Mouse (Mus musculus) lung, embryonic 14.5 days (tissue): ENCODE results near the gene Pycr2. TPM values are rescaled to one million over a fixed set of nuclear protein-coding genes. Genes with fewer than 3 reads are reported as not detected.

Experiments used
- ATAC-seq: fragments of 200-750 bp; cut with Nextera tagmentation; 2 replicates; pipeline ENCODE4 v1.8.0; 2017; ENCODE audit warnings: mild to moderate bottlenecking, moderate TSS enrichment, moderate library complexity; ENCODE audit not compliant: insufficient read depth
- DNase-seq: peaks from one replicate; pipeline ENCODE4 v3.0.0-alpha.2; 2015
- H3K27ac ChIP-seq: fragments of 300-500 bp; sonication (generic); 2 replicates; pipeline ENCODE4 v1.5.1; 2014; ENCODE audit warnings: low read depth, mild to moderate bottlenecking, moderate library complexity
- H3K27me3 ChIP-seq: fragments of 300-500 bp; sonication (generic); 2 replicates; pipeline ENCODE4 v1.6.1; 2014; ENCODE audit warnings: low read length, control low read depth; ENCODE audit not compliant: insufficient read depth
- H3K36me3 ChIP-seq: fragments of 300-500 bp; sonication (generic); 2 replicates; pipeline ENCODE4 v1.6.1; 2014; ENCODE audit warnings: control low read depth; ENCODE audit not compliant: insufficient read depth
- H3K4me1 ChIP-seq: fragments of 300-500 bp; sonication (generic); 2 replicates; pipeline ENCODE4 v1.6.1; 2014; ENCODE audit warnings: antibody characterized with exemption, control low read depth; ENCODE audit not compliant: insufficient read depth
- H3K4me2 ChIP-seq: fragments of 300-500 bp; sonication (generic); 2 replicates; pipeline ENCODE4 v1.6.1; 2014; ENCODE audit warnings: mild to moderate bottlenecking
- H3K4me3 ChIP-seq: fragments of 300-500 bp; sonication (generic); 2 replicates; pipeline ENCODE4 v1.5.1; 2014; ENCODE audit warnings: low read depth, low read length
- H3K9ac ChIP-seq: fragments of 300-500 bp; sonication (generic); 2 replicates; pipeline ENCODE4 v1.6.1; 2014
- H3K9me3 ChIP-seq: fragments of 300-500 bp; sonication (generic); 2 replicates; pipeline ENCODE4 v1.6.1; 2016; ENCODE audit warnings: low read depth, low read length, control low read depth
- CTCF ChIP-seq: IDR thresholded peaks from 2 replicates; pipeline ENCODE4 v1.5.1; 2016; ENCODE audit warnings: antibody characterized with exemption, low read depth
- WGBS: fragments of 180-500 bp; shearing (Covaris S2); extraction: QIAGEN DNeasy Blood & Tissue Kit; methylation state at CpG from one replicate; pipeline ENCODE4 v1.1.7; 2014; 5-methylcytosine and 5-hydroxymethylcytosine counted together
- polyA plus RNA-seq: library from polyadenylated mRNA; unstranded; fragments of >200 nt; fragmentation: Nextera tagmentation; extraction: Ambion mirVana; gene quantifications from 2 replicates; pipeline ENCODE4 v1.2.1, GENCODE M21; 2014

Gene Pycr2
- polyA plus RNA-seq, 1 experiment from 2014 or later, result 92.5 TPM

- H3K36me3 ChIP-seq, result no peaks in the 10 kb centered on the region
- TF ChIP-seq CTCF, result no peak
Observed at GRCm38 (mm10) chr1:180874615-180875014, 29.5 kb upstream of the Pycr2 start.

GRCm38 (mm10) chr1:180875126-180875525, 29.0 kb upstream of the Pycr2 start:
- Histone ChIP-seq H3K4me3 (no peak overlapping the region), H3K27me3 (no peaks in the 10 kb centered on the region), H3K27ac (no peak overlapping the region), H3K9me3 (no peaks in the 10 kb centered on the region), H3K9ac (no peak overlapping the region), H3K4me2 (no peak overlapping the region), H3K4me1 (no peaks in the 10 kb centered on the region), H3K36me3 (no peaks in the 10 kb centered on the region)
- TF ChIP-seq CTCF, result no peak
- 87% methylated on average over 9 of the region's 9 CpGs for WGBS
- no peak for DNase-seq
- no peak for ATAC-seq

More at GRCm38 (mm10) chr1:180874615-180875014, 29.5 kb upstream of the Pycr2 start:
- Histone ChIP-seq H3K4me1 (no peaks in the 10 kb centered on the region), H3K4me3 (no peak overlapping the region), H3K27ac (no peak overlapping the region), H3K9ac (no peak overlapping the region), H3K27me3 (no peaks in the 10 kb centered on the region), H3K9me3 (no peaks in the 10 kb centered on the region), H3K4me2 (no peak overlapping the region)
- ATAC-seq, result no peak
- 84% methylated on average over 2 of the region's 2 CpGs for WGBS
- no peak for DNase-seq

- Histone ChIP-seq H3K4me1 (no peaks in the 10 kb centered on the region), H3K9ac (no peak overlapping the region), H3K4me2 (no peak overlapping the region), H3K27ac (no peak overlapping the region), H3K9me3 (no peaks in the 10 kb centered on the region), H3K27me3 (no peaks in the 10 kb centered on the region), H3K36me3 (no peaks in the 10 kb centered on the region), H3K4me3 (no peak overlapping the region)
- TF ChIP-seq CTCF, result peak; percentile 26; the same call in 1 of the 2 replicates
- no peak for DNase-seq
- 81% methylated on average over 4 of the region's 4 CpGs for WGBS
- no peak for ATAC-seq
Observed at GRCm38 (mm10) chr1:180877466-180877865, 26.6 kb upstream of the Pycr2 start.

- 44% methylated on average over 3 of the region's 3 CpGs for WGBS
- H3K4me2 ChIP-seq, result no peak overlapping the region
- H3K27ac ChIP-seq, result no peak overlapping the region
- ATAC-seq, result no peak
- no peaks in the 10 kb centered on the region for H3K36me3 ChIP-seq
- no peaks in the 10 kb centered on the region for H3K9me3 ChIP-seq
- no peaks in the 10 kb centered on the region for H3K27me3 ChIP-seq
- no peak for DNase-seq
- H3K9ac ChIP-seq, result no peak overlapping the region
- H3K4me3 ChIP-seq, result no peak overlapping the region
- H3K4me1 ChIP-seq, result no peaks in the 10 kb centered on the region
- no peak for TF ChIP-seq CTCF
Observed at GRCm38 (mm10) chr1:180881768-180882167, 22.3 kb upstream of the Pycr2 start.

- 12% methylated on average over 7 of the region's 7 CpGs for WGBS
- no peak for TF ChIP-seq CTCF
- no peak for ATAC-seq
Observed at GRCm38 (mm10) chr1:180883731-180884130, 20.4 kb upstream of the Pycr2 start.

GRCm38 (mm10) chr1:180884484-180884883, 19.6 kb upstream of the Pycr2 start:
- WGBS, result 63% methylated on average over 9 of the region's 9 CpGs
- Histone ChIP-seq H3K4me1 (peaks cover 7% of the 10 kb centered on the region; the same call in 1 of the 2 replicates), H3K27me3 (no peaks in the 10 kb centered on the region), H3K36me3 (no peaks in the 10 kb centered on the region), H3K27ac (no peak overlapping the region), H3K9ac (no peak overlapping the region), H3K9me3 (no peaks in the 10 kb centered on the region), H3K4me3 (no peak overlapping the region), H3K4me2 (no peak overlapping the region)
- DNase-seq, result no peak
- no peak for ATAC-seq
- no peak for TF ChIP-seq CTCF

More at GRCm38 (mm10) chr1:180883731-180884130, 20.4 kb upstream of the Pycr2 start:
- H3K36me3 ChIP-seq, result no peaks in the 10 kb centered on the region
- H3K4me1 ChIP-seq, result peaks cover 7% of the 10 kb centered on the region; the same call in 1 of the 2 replicates
- H3K27me3 ChIP-seq, result no peaks in the 10 kb centered on the region
- no peak overlapping the region for H3K9ac ChIP-seq
- no peak overlapping the region for H3K4me3 ChIP-seq
- H3K27ac ChIP-seq, result no peak overlapping the region
- no peak overlapping the region for H3K4me2 ChIP-seq
- no peaks in the 10 kb centered on the region for H3K9me3 ChIP-seq
- no peak for DNase-seq

GRCm38 (mm10) chr1:180888556-180889042, 15.5 kb upstream of the Pycr2 start:
- Histone ChIP-seq H3K9ac (peak overlapping the region; percentile 35), H3K27ac (peak overlapping the region; percentile 80), H3K4me2 (peak overlapping the region; percentile 59), H3K9me3 (no peaks in the 10 kb centered on the region), H3K4me3 (no peak overlapping the region; the same call in 1 of the 2 replicates), H3K4me1 (peaks cover 7% of the 10 kb centered on the region; the same call in 1 of the 2 replicates), H3K27me3 (peaks cover 7% of the 10 kb centered on the region; the same call in 1 of the 2 replicates), H3K36me3 (no peaks in the 10 kb centered on the region)
- ATAC-seq, result peak; percentile 88
- DNase-seq, result peak; percentile 94
- TF ChIP-seq CTCF, result no peak
- 1% methylated on average over 13 of the region's 13 CpGs for WGBS
